Mouse (Mus musculus): ENCODE data around the gene Sbk3.

- TF ChIP-seq CTCF (conservative IDR thresholded peaks at IDR 0.05; ENCODE audit: low read length) (no peak), POU5F1 (IDR thresholded peaks at IDR 0.05; ENCODE audit: borderline replicate concordance, low read length) (no peak)
Measured at GRCm38 (mm10) chr7:4924891-4925301, 46.1 kb downstream of the Sbk3 start.
